Mouse (Mus musculus) WW6 (cell line): Measurements from ENCODE around the gene Tom1.

ENCODE experiments used
- DNase-seq: peaks from one replicate; pipeline ENCODE4 v3.0.0-alpha.2; 2013; ENCODE audit warnings: low read depth, low spot score

The Tom1 gene

GRCm38 (mm10) chr8:75042171-75042570, 8.7 kb downstream of the Tom1 start:
- no peak for DNase-seq

GRCm38 (mm10) chr8:75042974-75043373, 9.5 kb downstream of the Tom1 start:
- no peak for DNase-seq

- no peak for DNase-seq
Measured at GRCm38 (mm10) chr8:75046303-75046702, 12.8 kb downstream of the Tom1 start.

- DNase-seq, result no peak
Measured at GRCm38 (mm10) chr8:75047784-75048183, 14.3 kb downstream of the Tom1 start.

GRCm38 (mm10) chr8:75053342-75053741, 19.8 kb downstream of the Tom1 start:
- no peak for DNase-seq

GRCm38 (mm10) chr8:75055673-75056072, 22.2 kb downstream of the Tom1 start:
- DNase-seq, result no peak

GRCm38 (mm10) chr8:75060022-75060421, 26.5 kb downstream of the Tom1 start:
- DNase-seq, result no peak

GRCm38 (mm10) chr8:75060815-75061214, 27.3 kb downstream of the Tom1 start:
- no peak for DNase-seq

- DNase-seq, result no peak
Measured at GRCm38 (mm10) chr8:75063290-75063689, 29.8 kb downstream of the Tom1 start.

GRCm38 (mm10) chr8:75064790-75065189, 31.3 kb downstream of the Tom1 start:
- no peak for DNase-seq

- no peak for DNase-seq
Measured at GRCm38 (mm10) chr8:75067287-75067686, 33.8 kb downstream of the Tom1 start.

- no peak for DNase-seq
Measured at GRCm38 (mm10) chr8:75070297-75070696, 36.8 kb downstream of the Tom1 start.

- peak; percentile 58 for DNase-seq
Measured at GRCm38 (mm10) chr8:75071627-75072346, 38.3 kb downstream of the Tom1 start.

GRCm38 (mm10) chr8:75074876-75075275, 41.4 kb downstream of the Tom1 start:
- no peak for DNase-seq

- no peak for DNase-seq
Measured at GRCm38 (mm10) chr8:75078215-75078614, 44.7 kb downstream of the Tom1 start.

- no peak for DNase-seq
Measured at GRCm38 (mm10) chr8:75078851-75079250, 45.3 kb downstream of the Tom1 start.

GRCm38 (mm10) chr8:75081364-75082040, 48.0 kb downstream of the Tom1 start:
- no peak for DNase-seq

GRCm38 (mm10) chr8:75082181-75082805, 48.8 kb downstream of the Tom1 start:
- no peak for DNase-seq

- peak; percentile 98 for DNase-seq
Measured at GRCm38 (mm10) chr8:75083846-75084245, 50.3 kb downstream of the Tom1 start.

- DNase-seq, result no peak
Measured at GRCm38 (mm10) chr8:75084382-75085064, 51.0 kb downstream of the Tom1 start.

- DNase-seq, result no peak
Measured at GRCm38 (mm10) chr8:75086002-75086401, 52.5 kb downstream of the Tom1 start.

- DNase-seq, result no peak
Measured at GRCm38 (mm10) chr8:75087127-75087526, 53.6 kb downstream of the Tom1 start.
